Mouse (Mus musculus) MEL (cell line): ENCODE data around the gene Oip5. TPM values are rescaled to one million over a fixed set of nuclear protein-coding genes. Genes with fewer than 3 reads are reported as not detected.

Experiments used
- DNase-seq: peaks from one replicate; pipeline ENCODE4 v3.0.0; 2011; ENCODE audit warnings: low read depth, low spot score
- H3K27ac ChIP-seq: 2 replicates; pipeline ENCODE4 v1.5.1; 2012; ENCODE audit warnings: low read depth, mild to moderate bottlenecking, control low read depth, low read length, moderate library complexity; ENCODE audit not compliant: control insufficient read depth
- H3K27me3 ChIP-seq, 2 experiments: fragments of 150-350 bp in 1 of 2; sonication (generic) in 1 of 2; 2 replicates each; pipeline ENCODE4 v1.6.1; 2012; ENCODE audit warnings: low read length in 2 of 2, mild to moderate bottlenecking in 2 of 2, improper control_type of control experiment in 1 of 2, moderate library complexity in 1 of 2; ENCODE audit not compliant: insufficient read depth in 2 of 2, control insufficient read depth in 1 of 2
- H3K36me3 ChIP-seq, 2 experiments: 2 replicates each; pipeline ENCODE4 v1.6.1; 2012 to 2014; ENCODE audit warnings: low read length in 2 of 2, improper control_type of control experiment in 1 of 2, inconsistent platforms in 1 of 2, mild to moderate bottlenecking in 1 of 2; ENCODE audit not compliant: insufficient read depth in 2 of 2, control insufficient read depth in 1 of 2
- H3K4me1 ChIP-seq, 2 experiments: fragments of 150-350 bp in 1 of 2; sonication (generic) in 1 of 2; 2 replicates each; pipeline ENCODE4 v1.6.1; 2012; ENCODE audit warnings: low read length in 2 of 2, improper control_type of control experiment in 1 of 2, mild to moderate bottlenecking in 1 of 2; ENCODE audit not compliant: insufficient read depth in 2 of 2, control insufficient read depth in 1 of 2
- H3K4me3 ChIP-seq, 2 experiments: fragments of 150-350 bp in 1 of 2; sonication (generic) in 1 of 2; 2 replicates each; pipeline ENCODE4 v1.5.1; 2012; ENCODE audit warnings: low read depth in 2 of 2, low read length in 2 of 2, mild to moderate bottlenecking in 2 of 2, moderate library complexity in 2 of 2, control low read depth in 1 of 2, improper control_type of control experiment in 1 of 2; ENCODE audit not compliant: control insufficient read depth in 1 of 2, insufficient read depth in 1 of 2
- H3K79me2 ChIP-seq: 2 replicates; pipeline ENCODE4 v1.6.1; 2012; ENCODE audit warnings: mild to moderate bottlenecking, low read length, moderate library complexity; ENCODE audit not compliant: control insufficient read depth, poor library complexity, insufficient read depth
- H3K9ac ChIP-seq: 2 replicates; pipeline ENCODE4 v1.6.1; 2012; ENCODE audit warnings: low read depth, mild to moderate bottlenecking, control low read depth, low read length, moderate library complexity; ENCODE audit not compliant: control insufficient read depth, poor library complexity, severe bottlenecking
- H3K9me3 ChIP-seq: fragments of 150-350 bp; sonication (generic); replicated peaks from 2 replicates; pipeline ENCODE4 v1.6.1; 2012; ENCODE audit warnings: mild to moderate bottlenecking, low read length, improper control_type of control experiment, moderate library complexity; ENCODE audit not compliant: insufficient read depth
- BHLHE40 ChIP-seq: IDR thresholded peaks from 2 replicates; pipeline ENCODE4 v1.6.1; 2012; ENCODE audit warnings: low read depth, mild to moderate bottlenecking, inconsistent platforms, low read length, improper control_type of control experiment, borderline replicate concordance
- CHD1 ChIP-seq: IDR thresholded peaks from 2 replicates; pipeline ENCODE4 v1.6.1; 2012; ENCODE audit warnings: low read depth, mild to moderate bottlenecking, inconsistent platforms, low read length, improper control_type of control experiment
- CTCF ChIP-seq, 3 experiments: IDR thresholded peaks in 2 of 3; conservative IDR thresholded peaks in 1 of 3; 2 replicates each; pipeline ENCODE4 v1.5.1; 2011 to 2012; ENCODE audit warnings: low read length in 3 of 3, low read depth in 2 of 3, mild to moderate bottlenecking in 2 of 3, improper control_type of control experiment in 1 of 3, inconsistent platforms in 1 of 3, mixed read lengths in 1 of 3, moderate library complexity in 1 of 3; ENCODE audit not compliant: control insufficient read depth in 1 of 3, insufficient read depth in 1 of 3, poor library complexity in 1 of 3, severe bottlenecking in 1 of 3
- E2F4 ChIP-seq: IDR thresholded peaks from 2 replicates; pipeline ENCODE4 v1.6.1; 2011; ENCODE audit warnings: low read depth, low read length, improper control_type of control experiment, borderline replicate concordance
- ETS1 ChIP-seq: IDR thresholded peaks from 2 replicates; pipeline ENCODE4 v1.6.1; 2012; ENCODE audit warnings: low read depth, mild to moderate bottlenecking, inconsistent platforms, low read length, improper control_type of control experiment, moderate library complexity
- GABPA ChIP-seq: IDR thresholded peaks from 2 replicates; pipeline ENCODE4 v1.6.1; 2012; ENCODE audit warnings: low read depth, mild to moderate bottlenecking, inconsistent platforms, low read length, improper control_type of control experiment, moderate library complexity
- HCFC1 ChIP-seq: IDR thresholded peaks from 2 replicates; pipeline ENCODE4 v1.6.1; 2012; ENCODE audit warnings: low read depth, mild to moderate bottlenecking, inconsistent platforms, low read length, improper control_type of control experiment, moderate library complexity
- KAT2A ChIP-seq: conservative IDR thresholded peaks from 2 replicates; pipeline ENCODE4 v1.6.1; 2012; ENCODE audit warnings: low read depth, low read length, improper control_type of control experiment, inconsistent platforms
- MAFK ChIP-seq: IDR thresholded peaks from 2 replicates; pipeline ENCODE4 v1.6.1; 2011; ENCODE audit warnings: low read depth, mild to moderate bottlenecking, low read length, improper control_type of control experiment, borderline replicate concordance
- MAX ChIP-seq: IDR thresholded peaks from 2 replicates; pipeline ENCODE4 v1.6.1; 2011; ENCODE audit warnings: low read length, improper control_type of control experiment
- MAZ ChIP-seq: IDR thresholded peaks from 2 replicates; pipeline ENCODE4 v1.6.1; 2012; ENCODE audit warnings: low read depth, mild to moderate bottlenecking, inconsistent platforms, low read length, improper control_type of control experiment
- MEF2A ChIP-seq: IDR thresholded peaks from 2 replicates; pipeline ENCODE4 v1.6.1; 2014; ENCODE audit warnings: low read depth, mild to moderate bottlenecking, inconsistent platforms, low read length, improper control_type of control experiment; ENCODE audit not compliant: poor library complexity, insufficient replicate concordance, severe bottlenecking; ENCODE audit errors: extremely low read depth
- MXI1 ChIP-seq: IDR thresholded peaks from 2 replicates; pipeline ENCODE4 v1.6.1; 2011; ENCODE audit warnings: mild to moderate bottlenecking, low read depth, low read length, improper control_type of control experiment
- MYC ChIP-seq: IDR thresholded peaks from 2 replicates; pipeline ENCODE4 v1.6.1; 2011; ENCODE audit warnings: low read depth, mild to moderate bottlenecking, low read length, improper control_type of control experiment, moderate library complexity
- NELFE ChIP-seq: IDR thresholded peaks from 2 replicates; pipeline ENCODE4 v1.6.1; 2011; ENCODE audit warnings: low read depth, low read length, improper control_type of control experiment
- NRF1 ChIP-seq: IDR thresholded peaks from 2 replicates; pipeline ENCODE4 v1.6.1; 2014; ENCODE audit warnings: low read depth, mild to moderate bottlenecking, inconsistent platforms, low read length, improper control_type of control experiment, moderate library complexity; ENCODE audit not compliant: poor library complexity, insufficient read depth, severe bottlenecking
- POLR2A ChIP-seq, 2 experiments: IDR thresholded peaks; 2 replicates each; pipeline ENCODE4 v1.6.1; 2011 to 2012; ENCODE audit warnings: low read length in 2 of 2, mild to moderate bottlenecking in 2 of 2, control low read depth in 1 of 2, improper control_type of control experiment in 1 of 2, low read depth in 1 of 2, moderate library complexity in 1 of 2; ENCODE audit not compliant: control insufficient read depth in 1 of 2, insufficient read depth in 1 of 2, poor library complexity in 1 of 2
- RAD21 ChIP-seq: IDR thresholded peaks from 2 replicates; pipeline ENCODE4 v1.6.1; 2011; ENCODE audit warnings: mild to moderate bottlenecking, low read depth, low read length, improper control_type of control experiment
- RCOR1 ChIP-seq: IDR thresholded peaks from 2 replicates; pipeline ENCODE4 v1.6.1; 2012; ENCODE audit warnings: low read depth, mild to moderate bottlenecking, inconsistent platforms, low read length, improper control_type of control experiment
- SIN3A ChIP-seq: IDR thresholded peaks from 2 replicates; pipeline ENCODE4 v1.6.1; 2012; ENCODE audit warnings: low read length, improper control_type of control experiment, inconsistent platforms
- SMC3 ChIP-seq: IDR thresholded peaks from 2 replicates; pipeline ENCODE4 v1.6.1; 2011; ENCODE audit warnings: low read depth, low read length, improper control_type of control experiment
- TAL1 ChIP-seq: IDR thresholded peaks from 2 replicates; pipeline ENCODE4 v1.6.1; 2012; ENCODE audit warnings: mild to moderate bottlenecking, inconsistent platforms, low read length, moderate library complexity, mixed read lengths
- TBP ChIP-seq: IDR thresholded peaks from 2 replicates; pipeline ENCODE4 v1.8.0; 2011; ENCODE audit warnings: low read depth, low read length, improper control_type of control experiment
- TCF12 ChIP-seq: IDR thresholded peaks from 2 replicates; pipeline ENCODE4 v1.6.1; 2014; ENCODE audit warnings: low read depth, mild to moderate bottlenecking, inconsistent platforms, low read length, improper control_type of control experiment, moderate library complexity
- UBTF ChIP-seq: IDR thresholded peaks from 2 replicates; pipeline ENCODE4 v1.6.1; 2012; ENCODE audit warnings: low read depth, mild to moderate bottlenecking, inconsistent platforms, low read length, improper control_type of control experiment, moderate library complexity, borderline replicate concordance; ENCODE audit not compliant: insufficient read depth
- USF1 ChIP-seq: IDR thresholded peaks from 2 replicates; pipeline ENCODE4 v1.6.1; 2014; ENCODE audit warnings: low read depth, mild to moderate bottlenecking, inconsistent platforms, low read length, improper control_type of control experiment, moderate library complexity
- ZC3H11A ChIP-seq: IDR thresholded peaks from 2 replicates; pipeline ENCODE4 v1.6.1; 2012; ENCODE audit warnings: low read depth, mild to moderate bottlenecking, inconsistent platforms, low read length, improper control_type of control experiment
- ZMIZ1 ChIP-seq: IDR thresholded peaks from 2 replicates; pipeline ENCODE4 v1.6.1; 2012; ENCODE audit warnings: low read depth, mild to moderate bottlenecking, inconsistent platforms, low read length, improper control_type of control experiment, moderate library complexity
- ZNF384 ChIP-seq: IDR thresholded peaks from 2 replicates; pipeline ENCODE4 v1.6.1; 2012; ENCODE audit warnings: low read depth, mild to moderate bottlenecking, inconsistent platforms, low read length, improper control_type of control experiment
- polyA plus RNA-seq, 2 experiments: library from polyadenylated mRNA; stranded (reverse) in 1 of 2; unstranded in 1 of 2; fragments of >175 nt in 1 of 2; fragments of >200 nt in 1 of 2; gene quantifications; 2 replicates each; pipeline versions ENCODE4 v1.2.1 to v1.2.4; 2012; ENCODE audit warnings: low replicate concordance in 2 of 2, low read depth in 1 of 2; ENCODE audit not compliant: insufficient read length in 2 of 2, insufficient read depth in 1 of 2, missing spikeins in 1 of 2
- total RNA-seq: library from RNA; depleted of rRNA; stranded (reverse); fragments of 300-350 nt; gene quantifications from 2 replicates; pipeline ENCODE4 v1.2.3, GENCODE M21; 2012

The Oip5 gene
- total and polyA plus RNA-seq, 3 experiments = 18.1 to 29.6 TPM; not detected in 1

DNA sequence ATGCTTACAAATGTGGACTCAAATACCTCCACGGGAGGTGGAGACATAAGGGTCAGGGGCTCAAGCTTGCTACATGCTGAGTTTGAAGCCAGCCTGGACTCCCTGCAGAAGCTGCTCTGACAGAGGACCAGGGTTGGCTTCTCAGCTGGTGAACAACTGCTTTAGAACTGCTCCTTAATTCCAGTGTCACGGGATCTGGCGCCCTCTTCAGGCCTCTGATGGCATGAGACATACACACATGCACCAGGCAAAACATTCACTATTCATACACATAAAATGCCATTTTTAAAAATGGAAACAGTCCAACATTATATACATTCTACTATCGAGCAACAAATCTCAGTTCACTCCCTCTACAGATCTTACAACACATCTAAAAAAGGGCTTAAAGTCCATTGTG, 30.9 kb downstream of the Oip5 start:
- no peak overlapping the region for H3K27ac ChIP-seq
- no peaks in the 10 kb centered on the region for H3K9me3 ChIP-seq
- H3K4me1 ChIP-seq = peaks cover 20 to 23% of the 10 kb centered on the region in 2 experiments
- no peaks in the 10 kb centered on the region for H3K27me3 ChIP-seq
- H3K9ac ChIP-seq = no peak overlapping the region
- no peaks in the 10 kb centered on the region for H3K79me2 ChIP-seq
- no peak overlapping the region for H3K4me3 ChIP-seq
- DNase-seq = peak; percentile 84
- TF ChIP-seq ETS1 (0 out of 2 replicates have a peak, but pooled peaks have one; percentile 15), ZNF384 (0 out of 2 replicates have a peak, but pooled peaks have one; percentile 36), ZC3H11A (peak; percentile 82), RAD21 (peak; percentile 90), E2F4 (no peak), USF1 (peak; percentile 34; the same call in 1 of the 2 replicates), MAFK (no peak), MAX (peak; percentile 40; the same call in 1 of the 2 replicates), TAL1 (no peak), TCF12 (0 out of 2 replicates have a peak, but pooled peaks have one; percentile 14), TBP (no peak), HCFC1 (peak; percentile 25; the same call in 1 of the 2 replicates), MXI1 (peak; percentile 46; the same call in 1 of the 2 replicates), SIN3A (peak; percentile 76), MYC (peak; percentile 67; the same call in 1 of the 2 replicates), CTCF (IDR thresholded peaks at IDR 0.05 in 2 of 3, conservative IDR thresholded peaks at IDR 0.05 in 1 of 3; ENCODE audit: control insufficient read depth in 1 of 3, insufficient read depth in 1 of 3, low read depth in 2 of 3, low read length in 3 of 3, poor library complexity in 1 of 3, severe bottlenecking in 1 of 3) (peak; percentile 88 to 95 (median 89)), SMC3 (peak; percentile 81), BHLHE40 (peak; percentile 17; the same call in 1 of the 2 replicates)
- peaks cover 0 to 23% of the 10 kb centered on the region in 2 experiments; a peak in 2 of 4 replicates for H3K36me3 ChIP-seq

DNA sequence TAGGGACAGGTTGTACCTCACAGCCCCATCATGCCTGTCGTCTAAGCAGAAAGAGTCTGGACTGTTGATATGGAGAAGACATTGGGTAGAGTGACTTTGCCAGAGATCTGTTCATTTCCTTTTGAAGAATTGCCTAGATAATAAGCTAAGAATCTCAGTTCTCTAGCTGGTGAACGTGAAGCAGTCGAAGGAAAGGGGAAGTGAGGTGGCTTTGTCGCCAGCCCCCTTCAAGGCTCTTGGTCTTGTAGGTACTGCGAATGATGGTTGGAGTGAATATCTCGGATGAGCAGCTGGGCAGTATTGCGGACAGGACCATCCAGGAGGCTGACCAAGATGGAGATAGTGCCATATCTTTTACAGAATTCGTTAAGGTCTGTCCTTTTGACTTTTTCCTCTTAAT, 34.0 kb downstream of the Oip5 start:
- Histone ChIP-seq H3K27ac (peak overlapping the region; percentile 78), H3K36me3 (peaks cover 1 to 16% of the 10 kb centered on the region in 2 experiments; a peak in 3 of 4 replicates), H3K27me3 (no peaks in the 10 kb centered on the region), H3K9ac (peak overlapping the region; percentile 46), H3K4me3 (peak overlapping the region in 1 of 2 experiments; percentile 34; a peak in 2 of 4 replicates), H3K79me2 (no peaks in the 10 kb centered on the region), H3K9me3 (no peaks in the 10 kb centered on the region), H3K4me1 (peaks cover 16% of the 10 kb centered on the region in 2 experiments)
- peak; percentile 90 for DNase-seq
- TF ChIP-seq GABPA (no peak), MYC (no peak), KAT2A (no peak), NRF1 (no peak), ZMIZ1 (no peak), HCFC1 (no peak), NELFE (no peak), CTCF (IDR thresholded peaks at IDR 0.05 in 2 of 3, conservative IDR thresholded peaks at IDR 0.05 in 1 of 3; ENCODE audit: control insufficient read depth in 1 of 3, insufficient read depth in 1 of 3, low read depth in 2 of 3, low read length in 3 of 3, poor library complexity in 1 of 3, severe bottlenecking in 1 of 3) (no peak), RCOR1 (0 out of 2 replicates have a peak, but pooled peaks have one; percentile 34), MAX (no peak), MEF2A (no peak), ZC3H11A (no peak), MAZ (no peak), TCF12 (peak; percentile 40; the same call in 1 of the 2 replicates), UBTF (no peak), POLR2A (IDR thresholded peaks at IDR 0.05; ENCODE audit: control insufficient read depth in 1 of 2, insufficient read depth in 1 of 2, low read depth in 1 of 2, low read length in 2 of 2, poor library complexity in 1 of 2) (no peak), RAD21 (no peak), SIN3A (no peak; the same call in 1 of the 2 replicates), CHD1 (no peak), USF1 (no peak)
